Mouse (Mus musculus) hematopoietic stem cell, adult 5-6 weeks (primary cell): ENCODE measurements around the gene Dpp3. TPM values are rescaled to one million over a fixed set of nuclear protein-coding genes. Genes with fewer than 3 reads are reported as not detected.
"Not testable (repeated sequence)": the region's sequence is repeated elsewhere in the genome, so short reads cannot be mapped to it uniquely, and the experiment has no call there.

Experiments
- ATAC-seq, 2 experiments: fragments of 125-278 bp in 1 of 2; replicated peaks in 1 of 2; 2 replicates each; pipeline ENCODE4 v1.8.0; 2016 to 2017; ENCODE audit warnings: inconsistent platforms in 2 of 2, mild to moderate bottlenecking in 2 of 2, moderate number of reproducible peaks in 2 of 2, low read depth in 1 of 2, moderate TSS enrichment in 1 of 2; ENCODE audit not compliant: low FRiP score in 2 of 2, poor library complexity in 2 of 2, severe bottlenecking in 2 of 2, insufficient read depth in 1 of 2, low TSS enrichment in 1 of 2
- total RNA-seq: library from RNA; stranded (forward); fragments of 172-1452, 232-1000 nt; gene quantifications from 2 replicates; pipeline ENCODE4 v1.2.3, GENCODE M21; 2017

Dpp3 gene
- total RNA-seq, result 37.6 and 41.1 TPM in 2 replicates

GRCm38 (mm10) chr19:4927904-4928531 lies at the start of gene Dpp3:
TSS of gene Dpp3 (minus strand) at chr19:4928287.
- ATAC-seq, result peak; percentile 99 to 100

DNA sequence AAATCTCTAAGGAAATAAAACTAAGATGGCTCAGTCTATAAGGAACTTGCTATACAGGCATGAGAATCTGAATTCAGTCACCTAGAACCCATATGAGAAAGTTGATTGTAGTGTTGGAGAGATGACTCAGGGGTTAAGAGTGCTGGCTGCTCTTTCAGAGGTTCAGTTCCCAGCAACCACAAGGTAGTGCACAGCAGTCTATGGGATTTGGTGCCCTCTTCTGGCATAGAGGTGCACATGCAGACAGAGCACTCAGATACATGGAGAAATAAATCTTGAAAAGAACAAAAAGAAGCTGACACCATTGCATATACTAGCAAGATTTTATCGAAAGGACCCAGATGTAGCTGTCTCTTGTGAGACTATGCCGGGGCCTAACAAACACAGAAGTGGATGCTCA lies 40.1 kb upstream of the Dpp3 start:
- ATAC-seq, result peak in 1 of 2 experiments; percentile 64; a peak in 1 of 4 replicates

- peak; percentile 98 to 99 for ATAC-seq
These were observed 34.0 kb upstream of the Dpp3 start, which contains the start of gene Mrpl11 for GRCm38 (mm10) chr19:4961928-4962601. TSS of gene Mrpl11 (plus strand) at chr19:4962147.

DNA sequence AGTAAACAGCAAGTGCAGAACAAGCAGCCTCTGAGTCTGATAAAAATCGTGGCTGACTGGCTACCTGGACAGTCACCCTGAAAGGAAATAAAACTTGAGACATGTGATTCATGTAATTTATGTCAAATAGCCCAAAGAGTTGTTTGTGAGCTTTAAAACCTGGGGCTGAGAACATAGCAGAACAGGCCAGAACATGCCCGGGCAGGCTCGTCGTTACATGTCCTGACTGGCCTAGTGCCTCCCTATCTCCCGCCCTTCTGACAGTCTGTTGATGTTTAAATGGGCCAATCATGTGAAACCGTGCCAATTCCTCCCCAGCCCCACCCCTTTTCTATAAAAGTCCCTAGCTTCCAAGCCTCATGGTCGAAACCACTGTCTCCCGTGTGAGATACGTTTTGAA lies 20.6 kb upstream of the Dpp3 start:
- not testable (repeated sequence) for ATAC-seq

- no peak for ATAC-seq
These were observed 17.5 kb upstream of the Dpp3 start for GRCm38 (mm10) chr19:4945540-4945939.

- ATAC-seq, result no peak; a peak in 1 of 4 replicates
These were observed 15.1 kb upstream of the Dpp3 start for GRCm38 (mm10) chr19:4943253-4943588.

DNA sequence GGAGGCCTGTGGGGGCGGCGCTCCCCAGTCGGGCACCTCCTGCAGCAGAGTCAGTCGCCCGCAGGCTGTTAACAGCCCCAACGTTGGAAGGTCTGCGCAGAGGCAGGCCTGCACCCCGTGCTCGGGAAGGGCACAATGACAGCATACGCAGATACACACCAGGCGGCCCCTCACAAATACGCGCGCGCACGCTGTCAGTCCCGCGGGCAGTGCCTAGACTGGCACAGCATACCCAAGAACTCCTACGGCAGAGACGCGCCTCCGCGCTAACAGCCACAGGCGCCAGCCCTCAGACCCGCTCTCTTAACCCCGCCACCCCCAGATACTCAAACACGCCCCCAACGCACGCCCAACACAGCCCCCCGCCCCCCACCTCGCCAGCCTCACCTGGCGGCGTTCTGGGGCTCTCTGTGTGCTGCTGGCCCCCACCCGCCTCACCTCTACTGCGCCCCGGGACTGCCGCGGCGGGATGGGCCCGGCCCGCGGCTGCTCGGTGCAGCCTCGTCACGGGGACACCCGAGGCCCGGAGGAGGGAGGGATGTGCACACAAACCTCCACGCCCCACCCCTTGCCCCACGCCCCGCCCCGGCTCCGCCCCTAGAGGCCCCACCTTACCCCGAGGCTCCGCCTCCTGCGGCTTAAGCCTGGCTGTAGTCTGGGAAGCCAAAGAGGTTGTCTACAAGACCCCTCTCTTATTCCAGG lies 14.6 kb upstream of the Dpp3 start, which contains the start of gene Peli3:
Peli3 (minus strand) TSS at position 577 of the 702 bp plus-strand sequence.
- ATAC-seq, result peak; percentile 68 to 69

GRCm38 (mm10) chr19:4937444-4938310 lies 9.6 kb upstream of the Dpp3 start:
- peak in 1 of 2 experiments; percentile 21; a peak in 1 of 4 replicates for ATAC-seq

GRCm38 (mm10) chr19:4936896-4937295 lies 8.8 kb upstream of the Dpp3 start:
- ATAC-seq, result no peak

GRCm38 (mm10) chr19:4928781-4929180 lies 694 bp upstream of the Dpp3 start:
- no peak for ATAC-seq

DNA sequence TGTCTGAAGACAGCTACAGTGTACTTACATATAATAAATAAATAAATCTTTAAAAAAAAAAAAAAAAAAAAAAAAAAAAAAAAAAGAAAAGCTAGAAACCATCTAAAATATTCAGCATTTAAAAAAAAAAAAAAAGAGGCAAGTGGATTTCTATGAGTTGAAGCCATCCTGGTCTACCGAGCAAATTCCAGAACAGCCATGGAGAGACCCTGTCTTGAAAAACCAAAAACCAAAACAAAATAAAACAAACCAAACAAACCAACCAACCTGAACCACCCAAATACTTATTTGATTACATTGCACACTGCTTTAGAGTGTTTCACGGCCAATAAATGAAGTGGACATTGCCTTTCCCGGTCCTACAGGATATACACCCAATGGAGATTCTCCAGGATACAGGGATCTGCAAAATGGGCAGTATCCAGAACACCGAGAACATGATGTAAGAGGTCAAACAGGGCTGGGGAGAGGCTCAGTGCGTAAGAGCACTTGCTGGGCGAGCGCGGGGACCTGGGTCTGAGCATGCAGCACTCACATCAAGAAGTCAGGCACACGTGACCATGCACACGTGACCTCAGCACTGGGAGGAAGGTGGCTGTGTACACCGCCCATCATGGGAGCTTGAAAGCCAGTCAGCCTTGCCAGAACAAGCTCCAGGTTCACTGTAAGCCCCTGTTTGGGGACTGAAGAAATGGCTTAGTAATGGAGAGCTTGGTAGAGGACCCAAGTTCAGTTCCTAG lies 2.8 kb downstream of the Dpp3 start:
- no peak for ATAC-seq

GRCm38 (mm10) chr19:4919652-4920051 lies 8.4 kb downstream of the Dpp3 start:
- no peak for ATAC-seq

DNA sequence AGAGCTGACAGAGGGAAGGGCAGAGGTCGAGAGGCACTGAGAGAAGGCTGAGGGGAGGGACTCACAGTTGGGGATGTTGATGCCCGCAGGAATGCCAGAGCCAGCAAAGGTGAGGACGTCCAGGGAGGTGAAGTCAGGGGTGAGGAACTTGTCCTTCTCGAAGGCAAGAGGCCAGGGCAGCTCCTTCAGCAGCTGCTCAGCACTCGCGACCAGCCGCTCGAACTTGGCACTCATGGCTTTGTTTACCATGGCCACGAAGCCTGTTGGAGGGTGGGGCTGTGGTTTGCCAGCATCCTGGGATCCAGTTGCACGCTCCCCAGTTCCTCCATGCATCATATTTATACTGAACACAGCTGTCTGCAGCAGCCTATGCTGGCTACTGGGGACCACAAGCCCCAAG lies 11.3 kb downstream of the Dpp3 start:
- ATAC-seq, result no peak

DNA sequence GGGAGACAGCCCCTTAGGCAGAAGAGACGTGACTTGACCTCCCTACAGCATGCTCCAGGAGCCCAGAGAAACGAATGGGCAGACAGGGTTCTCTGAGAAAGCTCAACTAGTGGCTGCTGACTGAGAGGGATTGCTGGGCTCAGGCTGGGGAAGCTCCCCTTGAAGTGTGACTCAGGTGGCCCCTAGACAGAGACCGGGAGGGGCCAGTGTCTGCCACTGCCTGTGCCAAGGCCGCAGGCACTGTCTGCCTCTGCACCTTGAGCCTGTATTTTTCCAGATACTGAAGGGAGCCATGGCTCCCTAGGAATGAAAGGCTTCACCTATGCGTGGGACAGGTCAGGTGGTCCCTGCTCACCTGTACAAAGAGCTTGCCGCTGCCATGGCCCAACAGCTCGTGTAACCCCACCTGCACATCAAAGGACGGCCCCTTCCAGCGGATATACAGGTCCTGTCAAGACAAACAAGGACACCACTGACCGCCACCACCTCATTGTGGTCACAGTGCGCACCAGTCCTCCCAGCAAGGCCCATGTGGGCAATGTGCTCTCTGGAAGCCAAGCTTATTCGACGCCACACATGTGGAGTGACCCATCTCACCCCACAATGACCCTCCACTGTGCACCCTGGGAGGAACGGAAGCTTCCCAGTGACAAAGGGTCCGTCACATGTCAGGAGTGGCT lies 12.0 kb downstream of the Dpp3 start:
- no peak for ATAC-seq

- ATAC-seq, result no peak
These were observed 18.7 kb downstream of the Dpp3 start for GRCm38 (mm10) chr19:4909376-4909775.

DNA sequence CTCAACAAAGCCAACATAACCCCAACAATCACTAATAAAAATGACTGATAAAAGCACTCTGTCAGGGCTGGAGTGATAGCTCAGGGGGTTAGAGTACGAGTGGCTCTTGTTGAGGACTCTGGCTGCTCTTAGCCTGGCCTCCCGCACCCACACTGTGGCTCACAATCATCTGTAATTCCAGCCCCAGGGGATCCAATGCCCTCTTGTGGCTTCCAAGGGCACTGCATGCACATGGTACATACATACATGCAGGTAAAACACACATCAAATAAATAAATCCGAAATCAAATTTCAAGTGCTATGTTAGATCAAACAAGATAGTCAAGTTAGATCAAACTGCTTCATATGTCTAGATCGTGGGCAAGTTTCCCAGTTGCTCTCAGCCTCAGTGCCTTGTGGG lies 20.0 kb downstream of the Dpp3 start:
- 0 out of 4 replicates have a peak, but pooled peaks of 1 of the 2 experiments have one; percentile 20 for ATAC-seq
